Mouse (Mus musculus): ENCODE data around the gene AW549877. TPM values are rescaled to one million over a fixed set of nuclear protein-coding genes. Genes with fewer than 3 reads are reported as not detected.
A peak's percentile ranks its signal among the peaks of the same experiment; 100 is the strongest.

AW549877 gene
- 10 to 100 TPM; 43.2 to 45.3 TPM for total RNA-seq (2021)

DNA sequence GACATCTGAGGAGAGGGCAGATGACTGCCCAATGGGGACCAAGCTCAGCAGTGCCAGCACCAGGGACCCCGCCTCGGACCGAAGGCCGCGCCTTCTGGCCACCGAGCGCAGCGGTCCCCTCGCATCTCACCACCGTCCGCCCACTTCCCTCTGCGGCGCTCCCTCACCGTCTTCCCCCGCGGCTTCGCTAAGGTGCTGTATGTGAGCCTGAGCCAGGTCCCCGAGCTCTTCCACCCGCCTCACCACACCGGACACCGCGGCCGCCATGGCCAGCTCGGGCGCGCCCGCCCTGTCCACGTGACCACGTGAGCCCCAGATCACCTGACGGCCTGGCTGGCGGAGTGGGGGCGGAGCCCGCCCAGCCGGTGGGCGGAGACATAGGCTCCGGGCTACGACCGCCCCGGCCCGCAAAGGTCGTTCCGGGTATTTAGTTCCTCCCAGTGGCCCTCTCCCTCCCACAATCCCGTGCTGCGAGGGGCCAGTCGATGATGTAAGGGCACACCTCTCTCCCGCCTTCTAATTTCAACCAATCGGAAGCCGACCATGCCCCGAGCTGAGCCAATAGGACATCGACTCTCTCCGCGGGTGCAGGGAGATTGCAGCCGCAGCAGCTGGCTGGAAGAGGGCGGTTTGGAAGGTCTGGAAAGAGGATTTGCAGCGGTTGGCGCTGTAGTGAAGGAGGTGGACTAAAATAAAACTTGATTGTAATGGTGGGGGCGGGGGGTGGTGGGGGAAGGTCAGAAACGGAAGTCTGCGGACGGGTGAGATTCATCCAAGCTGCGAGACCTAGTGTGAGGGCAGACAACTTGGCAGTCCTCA, at the start of gene AW549877:
TSS of gene AW549877 (minus strand) at position 297 of the 819 bp plus-strand sequence.
- DNase-seq (ENCODE audit: extremely low spot score in 1 of 2, low spot score in 2 of 2) = peak; percentile 97 to 99
- intact Hi-C loops (cut with DNase I) = loop anchor here (2.0 kb wide), 1 partner anchor 31 kb away; the partner anchor contains the start of gene Oxct1

DNA sequence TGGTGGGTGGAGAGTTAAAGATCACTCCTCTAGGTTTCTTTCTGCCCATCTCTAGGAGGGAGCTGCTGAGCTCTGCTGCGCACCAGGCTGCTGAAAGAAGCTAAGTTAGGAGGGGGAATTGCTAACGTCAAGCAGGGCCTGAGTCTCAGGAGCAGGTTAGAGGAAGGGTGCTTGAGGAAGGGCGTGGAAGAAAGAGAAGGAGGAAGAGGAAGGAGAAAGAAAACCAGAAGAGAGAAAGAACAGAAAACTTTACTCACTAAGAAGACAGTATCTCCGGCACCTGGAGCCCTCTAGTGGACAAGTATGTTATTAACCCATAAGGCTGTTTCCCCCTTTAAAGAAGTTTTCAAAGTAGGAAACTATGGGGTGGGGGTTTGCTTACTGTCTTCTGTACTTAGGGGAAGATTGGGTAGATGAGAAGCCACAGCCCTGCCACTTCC, 47.5 kb upstream of the AW549877 start:
- no peak for DNase-seq (ENCODE audit: extremely low spot score in 1 of 2, low spot score in 2 of 2)

DNA sequence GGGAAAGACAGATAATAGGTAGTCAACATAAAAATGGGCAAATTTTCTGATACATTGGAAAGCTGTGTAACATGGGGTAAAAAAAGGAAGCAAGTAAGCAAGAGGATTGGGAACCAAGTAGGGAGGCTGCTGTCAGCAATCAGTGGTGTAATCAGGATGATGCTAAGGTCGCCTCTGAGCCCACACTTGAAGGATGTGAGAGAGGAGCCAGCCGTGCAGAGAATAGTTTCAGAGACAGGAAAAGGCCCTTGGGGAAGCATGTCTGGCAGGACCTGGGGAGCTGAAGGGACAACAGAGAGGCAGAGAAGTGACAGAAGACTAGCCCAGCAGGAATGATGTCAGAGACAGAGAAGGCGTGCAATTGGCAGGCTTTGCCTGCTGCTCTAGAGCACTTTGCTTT, 46.9 kb upstream of the AW549877 start:
- DNase-seq (ENCODE audit: extremely low spot score in 1 of 2, low spot score in 2 of 2) = no peak
- intact Hi-C loops (cut with DNase I) = loop anchor here (5.0 to 10.0 kb wide), 2 partner anchors 55 to 748 kb away; no protein-coding TSS in a partner anchor

More for the DNA sequence above, 47.5 kb upstream of the AW549877 start:
- intact Hi-C loops (cut with DNase I) = loop anchor here (5.0 to 10.0 kb wide), 2 partner anchors 56 to 748 kb away; no protein-coding TSS in a partner anchor

DNA sequence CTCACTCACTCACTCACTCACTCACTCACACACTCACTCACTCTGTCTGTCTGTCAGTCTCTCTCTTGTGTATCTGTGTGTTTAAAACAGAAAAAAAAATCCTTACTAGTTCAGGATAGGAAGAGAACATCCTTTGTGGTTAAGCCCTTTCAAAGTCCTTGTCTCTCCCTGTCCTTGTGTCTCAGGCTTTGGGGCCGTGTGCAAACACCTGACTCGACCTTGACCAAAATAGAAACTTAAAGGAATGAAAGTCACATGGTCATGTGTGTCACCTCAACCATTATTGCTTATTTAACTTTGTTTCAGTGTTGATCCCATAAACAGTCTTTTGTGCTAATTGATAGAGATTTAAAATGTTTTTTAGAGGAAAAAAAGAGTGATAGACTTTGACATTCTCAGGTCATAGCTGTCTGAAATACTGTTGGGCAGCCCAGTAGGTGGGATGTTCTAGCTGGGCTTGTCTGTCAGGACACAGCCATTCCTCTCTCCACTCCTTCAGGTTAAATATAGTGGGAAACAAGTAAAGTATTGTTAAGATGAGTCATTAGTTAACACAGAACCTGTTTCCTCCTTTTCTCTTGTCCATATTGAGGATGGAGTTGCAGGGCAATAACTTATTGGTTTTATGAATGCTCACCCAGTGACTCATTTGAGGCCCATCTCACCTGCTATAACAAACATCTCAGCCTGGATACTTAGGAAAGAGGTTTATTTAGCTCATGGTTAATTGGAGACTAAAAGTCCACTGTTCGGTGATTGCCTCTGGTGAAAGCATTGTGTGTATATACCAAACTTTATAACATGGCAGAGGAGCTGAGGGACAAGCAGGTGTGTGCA, 37.8 kb upstream of the AW549877 start:
- intact Hi-C loops (cut with DNase I) = no loop called here
- DNase-seq (ENCODE audit: extremely low spot score in 1 of 2, low spot score in 2 of 2) = no peak

DNA sequence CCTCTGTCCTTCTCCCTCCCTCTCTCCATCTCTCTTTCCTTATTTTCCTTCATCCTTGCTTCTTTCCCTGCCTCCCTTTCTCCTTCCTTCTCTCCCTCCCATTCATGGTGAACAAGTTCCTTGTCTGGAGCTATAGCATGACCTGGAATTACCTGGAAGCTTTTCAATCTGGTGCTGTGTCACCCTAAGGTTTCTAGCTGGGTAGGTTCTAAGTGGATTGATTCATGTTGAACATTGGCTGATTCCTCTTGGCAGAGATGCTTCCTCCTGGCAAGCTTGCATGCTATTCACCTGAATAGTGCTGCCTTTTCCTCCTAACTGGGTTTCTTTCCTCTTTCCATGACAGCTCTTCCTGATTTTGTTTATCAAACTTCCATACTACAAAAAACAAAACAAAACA, 33.4 kb upstream of the AW549877 start:
- intact Hi-C loops (cut with DNase I) = no loop called here
- DNase-seq (ENCODE audit: extremely low spot score in 1 of 2, low spot score in 2 of 2) = no peak

DNA sequence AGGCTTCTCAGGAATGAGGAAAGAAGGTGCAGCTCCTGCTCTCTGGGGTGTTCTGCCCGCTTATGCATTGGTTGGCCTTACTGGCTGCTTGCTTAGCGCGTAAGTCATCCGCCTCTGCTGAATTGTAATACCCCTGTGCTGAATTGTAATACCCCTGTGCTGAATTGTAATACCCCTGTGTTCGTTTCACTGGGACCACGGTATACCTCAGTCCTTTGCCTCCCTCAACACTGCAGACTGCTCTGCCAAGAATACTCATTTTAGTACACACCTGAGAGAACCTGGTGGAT, 32.8 kb upstream of the AW549877 start:
- intact Hi-C loops (cut with DNase I) = no loop called here
- DNase-seq (ENCODE audit: extremely low spot score in 1 of 2, low spot score in 2 of 2) = no peak

DNA sequence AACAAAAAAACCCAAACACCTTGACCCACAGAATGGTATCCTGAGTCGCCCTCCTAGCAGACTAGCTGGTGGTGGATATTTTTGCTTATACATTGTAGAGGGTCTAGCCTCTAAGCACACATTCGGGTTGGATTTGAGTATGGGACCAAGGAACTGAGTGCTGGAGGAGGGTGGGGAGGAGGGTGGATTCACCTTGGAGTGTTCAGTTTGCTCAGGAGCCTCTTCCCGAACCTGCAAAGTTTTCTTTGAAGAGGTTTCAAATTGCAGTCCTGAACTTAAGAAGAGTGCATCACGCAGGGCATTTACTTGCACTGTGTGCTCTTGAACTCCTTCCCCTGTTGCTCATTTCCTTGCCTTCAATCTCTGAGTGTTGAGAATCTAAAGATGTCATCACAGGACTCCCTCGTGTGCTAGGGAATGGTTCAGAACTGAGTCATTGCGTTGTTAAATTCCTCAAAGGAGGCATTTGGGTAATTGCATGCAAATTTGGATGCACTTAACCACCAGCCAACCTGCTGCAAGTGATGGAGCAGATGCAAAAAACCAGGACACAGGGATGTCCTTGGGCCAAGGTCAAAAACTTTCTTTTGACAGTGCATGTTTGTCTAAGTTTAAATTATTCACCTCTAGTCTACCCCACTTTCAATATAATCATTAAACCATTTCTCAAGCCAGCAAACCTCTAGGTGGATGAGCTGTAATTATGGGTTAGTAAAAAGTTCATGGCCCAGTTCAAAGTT, 32.3 kb upstream of the AW549877 start:
- DNase-seq (ENCODE audit: extremely low spot score in 1 of 2, low spot score in 2 of 2) = no peak
- intact Hi-C loops (cut with DNase I) = loop anchor here (2.0 kb wide), 1 partner anchor 33 kb away; the partner anchor contains the start of gene AW549877

DNA sequence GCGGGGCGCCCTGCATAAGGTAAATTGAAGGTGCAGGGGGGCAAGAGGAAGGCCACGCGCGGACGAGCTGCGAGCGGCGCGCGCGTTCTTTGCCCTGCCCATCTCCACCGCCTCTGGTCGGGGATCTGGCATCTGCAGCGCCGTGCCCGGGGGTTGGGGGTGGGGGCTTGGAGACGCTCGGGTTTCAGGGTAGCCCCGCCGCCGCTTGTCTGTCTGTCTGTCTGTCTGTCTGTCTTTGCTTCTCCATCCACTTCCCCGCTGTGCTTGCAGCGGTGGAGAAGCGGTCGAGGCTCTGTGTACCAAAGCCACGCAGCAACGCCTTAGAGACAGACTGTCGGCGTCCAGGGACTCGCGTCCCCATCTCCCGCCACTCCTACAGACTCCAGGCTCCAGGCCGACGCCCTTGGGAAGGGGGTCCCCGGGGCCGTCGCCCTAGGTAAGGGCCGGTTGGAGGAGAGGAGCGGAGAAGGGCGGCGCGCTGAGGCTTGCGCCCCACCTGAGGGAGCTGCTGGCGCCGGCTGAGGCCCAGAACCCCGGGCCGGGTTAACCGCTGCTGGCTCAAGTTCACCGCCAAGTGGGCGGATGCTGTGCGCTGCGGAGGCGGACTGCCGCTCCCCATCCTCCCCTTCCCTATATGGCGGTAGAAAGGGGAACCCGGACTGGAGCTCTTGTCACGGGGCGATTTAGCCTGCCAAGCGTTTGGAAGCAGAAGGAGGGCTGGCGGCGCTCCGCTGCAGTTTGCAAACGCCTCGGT, 31.5 kb upstream of the AW549877 start:
- DNase-seq (ENCODE audit: extremely low spot score in 1 of 2, low spot score in 2 of 2) = peak; percentile 78 to 91
- intact Hi-C loops (cut with DNase I) = loop anchor here (2.0 kb wide), 1 partner anchor 32 kb away; the partner anchor contains the start of gene AW549877

DNA sequence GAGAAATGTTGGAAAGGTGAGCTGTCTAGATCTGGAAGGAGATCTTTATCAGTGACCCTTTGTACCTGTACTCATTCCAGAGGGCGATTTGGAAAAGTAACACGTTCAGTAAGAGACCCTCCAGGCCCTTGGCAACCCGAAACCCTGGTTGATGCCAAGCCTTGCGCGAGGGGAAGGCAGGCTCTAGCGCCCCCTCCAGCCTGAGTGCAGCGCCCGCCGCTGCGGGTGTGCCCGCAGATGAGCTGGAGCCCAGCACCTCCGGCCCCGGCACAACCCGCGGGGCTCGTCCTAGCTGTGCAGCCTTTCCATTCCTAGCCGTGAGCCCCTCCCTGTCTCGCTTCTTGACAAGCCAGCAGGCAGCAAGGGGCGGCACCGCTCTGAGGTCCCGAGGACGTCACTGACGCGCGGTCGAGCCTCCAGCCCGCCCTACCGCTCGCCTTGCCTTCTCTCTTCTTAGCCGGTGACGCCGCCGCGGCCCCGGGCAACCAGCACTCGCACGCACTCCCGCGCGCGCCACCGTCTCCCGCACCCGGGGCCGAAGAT, 30.8 kb upstream of the AW549877 start, which contains the start of gene Oxct1:
TSS of gene Oxct1 (plus strand) at position 153 of the 543 bp plus-strand sequence.
- DNase-seq (ENCODE audit: extremely low spot score in 1 of 2, low spot score in 2 of 2) = peak; percentile 91 to 96
- intact Hi-C loops (cut with DNase I) = loop anchor here (2.0 kb wide), 1 partner anchor 32 kb away; the partner anchor contains the start of gene AW549877

DNA sequence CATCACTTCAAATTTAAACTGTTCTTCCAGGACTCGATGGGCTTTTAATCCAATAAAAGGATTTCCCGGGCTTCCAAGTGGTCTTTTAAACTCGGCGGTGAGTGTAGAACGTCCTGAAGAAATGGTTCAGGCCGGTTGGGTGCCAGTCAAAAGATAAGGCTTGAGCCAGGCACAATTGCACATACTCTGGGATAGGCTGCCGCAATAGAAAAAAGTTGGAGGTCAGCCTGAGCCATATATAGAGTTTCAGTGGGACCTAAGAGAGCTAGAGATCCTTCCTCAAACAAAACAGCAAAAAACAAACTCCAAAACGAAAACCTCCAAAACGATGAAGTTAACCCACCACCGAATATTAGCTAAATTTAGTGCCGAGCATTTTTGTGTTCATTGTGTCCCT, 30.0 kb upstream of the AW549877 start:
- no peak for DNase-seq (ENCODE audit: extremely low spot score in 1 of 2, low spot score in 2 of 2)
- intact Hi-C loops (cut with DNase I) = no loop called here

DNA sequence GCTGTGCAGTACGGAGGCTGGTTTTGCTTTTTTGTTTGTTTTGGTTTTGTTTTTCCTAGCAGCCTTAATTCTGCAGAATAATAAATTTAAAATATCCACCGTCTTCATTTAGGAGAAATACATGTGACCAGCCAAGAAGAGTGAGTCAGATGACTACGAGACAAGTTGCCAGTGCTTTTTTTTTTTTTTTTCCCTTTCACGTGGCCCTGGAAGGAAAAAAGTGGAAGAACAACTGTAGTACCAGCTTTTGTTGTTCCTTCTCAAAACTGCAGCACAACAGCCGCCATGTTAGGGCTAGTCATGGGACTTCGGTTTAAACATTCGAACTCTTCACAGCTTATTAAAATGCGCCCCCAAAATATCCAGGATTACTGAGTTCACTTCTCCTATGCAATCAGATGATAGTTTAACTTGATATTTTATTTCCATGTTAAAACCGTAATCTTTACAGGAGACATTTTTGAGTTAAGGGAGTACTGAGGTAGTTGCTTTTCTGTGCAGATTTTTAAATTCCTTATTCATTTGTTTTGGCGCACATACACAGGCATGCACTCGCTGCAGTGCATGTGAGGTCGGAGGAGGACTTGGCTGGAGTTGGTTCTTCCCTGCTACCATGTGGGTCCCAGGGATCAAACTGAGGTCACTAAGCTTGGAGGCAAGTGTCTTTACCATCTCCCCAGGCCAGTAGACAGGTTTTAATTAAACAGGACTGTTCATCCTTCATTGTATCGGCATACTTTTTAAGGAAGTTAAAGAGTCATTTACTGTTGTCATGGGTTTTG, 29.4 kb upstream of the AW549877 start:
- intact Hi-C loops (cut with DNase I) = no loop called here
- no peak for DNase-seq (ENCODE audit: extremely low spot score in 1 of 2, low spot score in 2 of 2)

DNA sequence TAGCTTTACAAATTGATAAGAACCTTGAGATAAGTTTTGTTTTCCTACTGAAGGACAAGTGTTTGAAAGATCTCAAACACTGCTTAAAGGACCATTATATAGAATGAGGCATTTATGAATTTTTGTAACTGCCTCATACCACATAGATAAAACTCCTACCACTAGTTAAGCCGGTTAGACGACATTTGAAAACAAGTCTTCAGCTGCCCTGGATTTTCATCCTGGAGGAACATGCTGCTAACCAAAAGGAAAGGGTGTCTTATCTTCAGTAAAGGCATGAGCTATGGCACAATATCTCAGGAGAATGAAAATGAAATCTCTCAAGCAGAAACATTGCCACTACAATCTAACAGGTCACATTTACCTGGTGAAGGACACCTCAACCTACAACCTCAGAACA, 28.2 kb upstream of the AW549877 start:
- intact Hi-C loops (cut with DNase I) = no loop called here
- no peak for DNase-seq (ENCODE audit: extremely low spot score in 1 of 2, low spot score in 2 of 2)

DNA sequence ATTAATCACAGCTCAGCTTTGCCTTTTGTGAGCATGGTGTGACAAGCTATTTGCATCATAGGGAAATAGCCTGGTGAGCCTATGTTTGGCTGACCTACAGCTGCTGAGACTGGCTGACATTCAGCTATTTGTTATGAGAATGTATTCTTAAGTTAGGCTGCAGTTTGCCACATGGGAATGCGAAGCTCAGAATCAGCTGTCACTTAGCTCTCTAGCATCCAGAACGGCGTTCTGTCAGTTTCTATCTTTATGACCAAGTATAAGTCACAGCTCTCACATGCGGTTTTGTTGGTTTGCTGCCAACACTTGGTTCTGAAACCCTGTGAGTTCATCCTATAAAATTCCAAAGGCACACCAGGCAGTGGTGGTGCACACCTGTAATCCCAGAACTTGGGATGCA, 25.2 kb upstream of the AW549877 start:
- no peak for DNase-seq (ENCODE audit: extremely low spot score in 1 of 2, low spot score in 2 of 2)
- intact Hi-C loops (cut with DNase I) = no loop called here

DNA sequence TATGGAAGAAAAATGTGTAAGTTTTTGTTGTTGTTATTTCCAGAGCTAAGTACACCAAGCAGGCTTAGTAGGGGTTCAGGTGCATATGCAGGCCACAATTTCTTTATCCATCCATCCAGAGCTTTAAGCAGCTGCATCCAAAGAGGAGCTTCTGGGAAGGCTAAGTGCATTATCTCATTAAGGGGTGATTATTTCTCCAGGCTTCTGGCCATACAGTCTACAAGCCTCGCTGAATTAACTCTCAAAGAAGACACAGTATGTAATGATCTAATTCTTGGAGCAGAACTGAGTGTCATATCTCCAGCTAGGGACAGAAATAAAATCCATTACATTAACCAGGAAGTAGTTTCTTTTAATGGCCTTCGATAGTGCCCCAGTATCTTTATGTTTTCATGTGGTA, 18.3 kb upstream of the AW549877 start:
- intact Hi-C loops (cut with DNase I) = no loop called here
- DNase-seq (ENCODE audit: extremely low spot score in 1 of 2, low spot score in 2 of 2) = no peak

DNA sequence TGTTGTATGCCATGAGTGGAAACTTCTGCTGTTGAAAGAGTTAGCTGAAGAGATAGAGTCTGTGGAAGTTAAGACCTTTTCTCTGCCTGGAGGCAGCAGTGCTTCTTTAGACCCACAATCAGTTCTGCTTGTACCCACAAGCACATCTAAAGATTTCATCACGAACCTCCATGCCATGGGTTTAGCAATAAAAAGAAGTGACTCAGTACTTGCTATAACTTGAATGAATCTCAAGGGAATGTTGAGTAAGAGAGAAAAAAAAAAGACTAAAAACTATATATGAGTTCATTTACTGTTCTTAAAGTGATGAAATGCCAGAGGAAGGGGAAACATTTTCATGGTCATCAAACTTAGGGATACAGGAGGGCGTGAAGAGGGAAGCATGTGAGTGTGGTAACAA, 5.0 kb upstream of the AW549877 start:
- intact Hi-C loops (cut with DNase I) = no loop called here
- no peak for DNase-seq (ENCODE audit: extremely low spot score in 1 of 2, low spot score in 2 of 2)

DNA sequence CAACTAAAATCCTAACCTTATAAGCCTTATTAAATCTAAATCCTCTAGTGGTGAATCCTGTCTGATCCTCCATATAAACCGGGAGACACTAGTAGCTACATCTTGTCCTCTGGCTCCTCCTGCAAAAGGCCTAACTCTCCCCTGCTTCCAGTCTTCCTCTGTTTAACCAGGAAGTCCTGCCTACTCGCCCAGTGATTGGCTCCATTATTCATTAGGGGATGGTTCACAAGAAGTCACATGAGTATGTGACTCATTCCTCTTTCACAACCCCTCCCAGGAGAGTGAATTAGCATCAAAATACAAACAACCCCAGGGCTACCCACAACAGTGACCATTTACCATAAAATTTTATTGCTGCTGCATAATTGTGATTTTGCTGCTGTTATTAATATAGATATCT, 3.6 kb upstream of the AW549877 start:
- intact Hi-C loops (cut with DNase I) = no loop called here
- DNase-seq (ENCODE audit: extremely low spot score in 1 of 2, low spot score in 2 of 2) = no peak

DNA sequence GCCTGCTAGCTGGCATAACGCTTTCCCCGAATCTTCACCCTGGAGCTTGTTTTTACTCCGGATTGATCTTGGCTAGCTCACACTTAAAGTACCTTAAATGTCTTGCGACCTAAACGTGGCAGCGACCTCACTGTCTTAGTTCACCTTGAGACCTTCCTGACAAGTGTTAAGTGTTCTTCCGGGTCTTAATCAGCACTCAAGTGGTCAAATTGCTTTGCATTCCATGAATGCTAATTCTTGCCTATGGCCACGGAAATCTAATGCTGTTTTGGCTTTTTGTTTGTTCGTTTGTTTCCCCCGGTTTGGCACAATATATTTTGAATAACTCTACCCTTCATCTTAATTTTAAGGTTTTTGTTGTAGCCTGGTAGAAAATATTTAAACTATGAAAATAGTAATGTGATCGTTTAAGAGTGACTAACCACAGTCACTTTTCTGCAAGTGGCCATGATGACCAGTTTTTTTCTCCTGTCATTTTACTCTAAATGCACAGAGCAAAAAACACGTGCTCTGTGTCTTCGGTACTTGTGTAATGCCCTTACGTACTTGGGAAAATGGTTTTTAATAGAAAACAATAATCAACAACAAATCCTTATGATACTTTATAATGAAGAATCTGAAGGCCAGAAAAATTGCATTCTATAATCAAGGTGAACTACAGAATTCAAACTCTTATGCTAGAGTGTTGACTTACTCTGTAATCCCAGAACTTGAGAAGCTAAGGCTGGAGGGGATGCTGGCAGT, 895 bp upstream of the AW549877 start:
- intact Hi-C loops (cut with DNase I) = no loop called here
- no peak for DNase-seq (ENCODE audit: extremely low spot score in 1 of 2, low spot score in 2 of 2)
